Mouse (Mus musculus): ENCODE measurements around the gene Sh3bp2. TPM values are rescaled to one million over a fixed set of nuclear protein-coding genes. Genes with fewer than 3 reads are reported as not detected.

Sh3bp2 gene
- 5.0 and 12.4 TPM in 2 replicates for polyA plus RNA-seq (2012; rRNA removed)

DNA sequence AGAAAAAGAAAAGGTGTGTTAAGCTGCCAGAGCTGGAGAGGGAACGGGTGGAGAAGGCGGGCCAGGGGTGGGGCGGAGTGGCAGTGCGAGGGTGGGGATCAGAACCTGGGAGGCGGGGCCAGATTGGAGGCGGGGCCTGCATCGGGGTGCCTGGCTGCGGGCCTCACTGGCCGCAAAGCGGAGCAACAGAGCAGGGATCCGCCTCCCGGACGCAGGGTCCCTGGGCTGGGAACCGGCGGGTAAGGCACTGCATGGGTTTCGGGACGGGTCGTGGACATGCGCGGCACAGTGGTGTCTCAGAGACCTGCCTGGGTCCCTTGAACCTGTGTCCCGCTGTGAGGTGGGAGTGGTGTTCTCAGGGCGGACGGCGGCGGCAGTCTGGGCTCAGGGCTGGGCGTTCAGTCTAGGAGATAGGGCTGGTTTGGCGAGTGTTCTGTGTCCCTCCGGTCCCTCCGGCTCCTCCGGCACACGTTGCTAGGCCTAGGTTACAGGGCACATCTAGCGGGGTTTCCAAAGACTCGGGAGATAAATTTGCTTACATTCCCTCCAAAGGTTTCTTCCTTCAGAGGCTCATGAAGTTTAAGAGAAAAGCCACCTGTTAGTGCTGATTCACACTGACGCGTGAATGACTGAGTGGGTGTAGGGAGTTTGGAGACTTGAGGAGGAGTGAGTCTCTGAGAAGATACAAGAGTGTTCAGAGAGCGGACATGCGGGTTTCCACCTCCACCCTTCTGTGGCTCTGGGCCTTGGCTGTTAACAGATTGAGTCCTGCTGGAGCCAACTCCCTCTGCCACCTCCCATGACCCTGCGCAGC lies at the start of gene Sh3bp2:
Gene Sh3bp2 (plus strand): TSS at position 176 of the 814 bp plus-strand sequence.
- Histone ChIP-seq H3K27me3 (ENCODE audit: control insufficient read depth, insufficient read depth, low read length) (no peaks in the 10 kb centered on the region), H3K36me3 (ENCODE audit: control insufficient read depth, insufficient read depth, low read length) (no peaks in the 10 kb centered on the region), H3K27ac (ENCODE audit: insufficient read depth, low read depth, low read length) (peak within 1 kb of the TSS; percentile 17), H3K4me3 (ENCODE audit: low read depth, low read length) (peak within 1 kb of the TSS; percentile 76), H3K4me1 (ENCODE audit: control insufficient read depth, insufficient read depth, insufficient read length, low read length) (peaks cover 40% of the 10 kb centered on the region)
- TF ChIP-seq CTCF (IDR thresholded peaks at IDR 0.05; ENCODE audit: extremely low read depth, insufficient read length, insufficient replicate concordance, low read depth, low read length) (no peak), POLR2A (IDR thresholded peaks at IDR 0.05; ENCODE audit: low read depth, low read length) (peak; percentile 86; the same call in 1 of the 2 replicates)
- WGBS = 3% methylated on average over 38 of the region's 38 CpGs

DNA sequence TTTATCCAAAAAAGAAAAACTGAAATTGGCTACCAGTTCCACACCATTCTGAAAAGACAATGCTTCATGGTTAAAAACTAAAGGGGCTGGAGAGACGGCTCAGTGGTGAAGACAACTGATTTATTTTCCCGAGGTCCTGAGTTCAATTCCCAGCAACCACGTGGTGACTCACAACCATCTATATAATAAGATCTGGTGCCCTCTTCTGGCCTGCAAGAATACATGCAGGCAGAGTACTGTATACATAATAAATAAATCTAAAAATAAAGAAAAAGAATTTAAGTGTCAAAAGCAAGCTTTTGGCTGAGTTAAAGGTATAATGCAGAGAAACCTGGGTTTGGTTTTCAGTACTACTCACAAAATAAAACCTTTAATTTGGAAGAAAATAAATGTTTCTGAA lies 44.7 kb upstream of the Sh3bp2 start:
- Histone ChIP-seq H3K27ac (ENCODE audit: insufficient read depth, low read depth, low read length) (no peak overlapping the region), H3K27me3 (ENCODE audit: control insufficient read depth, insufficient read depth, low read length) (no peaks in the 10 kb centered on the region), H3K4me1 (ENCODE audit: control insufficient read depth, insufficient read depth, insufficient read length, low read length) (no peaks in the 10 kb centered on the region), H3K36me3 (ENCODE audit: control insufficient read depth, insufficient read depth, low read length) (peaks cover 25% of the 10 kb centered on the region), H3K4me3 (ENCODE audit: low read depth, low read length) (no peak overlapping the region)
- TF ChIP-seq CTCF (IDR thresholded peaks at IDR 0.05; ENCODE audit: extremely low read depth, insufficient read length, insufficient replicate concordance, low read depth, low read length) = no peak
- TF ChIP-seq POLR2A (IDR thresholded peaks at IDR 0.05; ENCODE audit: low read depth, low read length) = no peak
- 79% methylated on average over 3 of the region's 3 CpGs for WGBS

DNA sequence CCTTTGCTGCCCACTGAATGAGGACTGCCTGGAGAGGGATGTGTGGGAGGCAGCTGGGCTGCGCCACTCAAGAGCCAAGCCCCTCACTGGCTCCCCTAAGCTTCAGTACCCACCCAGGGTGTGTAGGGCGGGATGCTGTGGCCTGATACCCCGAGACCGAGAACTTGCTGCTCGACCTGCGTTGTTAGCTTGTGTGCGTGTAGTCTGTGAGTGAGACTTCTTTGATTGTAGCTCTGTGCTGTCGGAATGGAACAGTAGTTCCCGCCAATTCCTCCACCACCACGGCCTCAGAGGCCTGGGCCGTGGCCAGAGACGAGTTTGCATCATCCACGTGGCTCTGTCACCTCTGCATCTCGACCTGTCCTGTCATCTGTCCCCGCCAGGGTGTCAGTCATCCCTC lies 39.9 kb upstream of the Sh3bp2 start:
- whole genome bisulfite sequencing = 89% methylated on average over 15 of the region's 15 CpGs

DNA sequence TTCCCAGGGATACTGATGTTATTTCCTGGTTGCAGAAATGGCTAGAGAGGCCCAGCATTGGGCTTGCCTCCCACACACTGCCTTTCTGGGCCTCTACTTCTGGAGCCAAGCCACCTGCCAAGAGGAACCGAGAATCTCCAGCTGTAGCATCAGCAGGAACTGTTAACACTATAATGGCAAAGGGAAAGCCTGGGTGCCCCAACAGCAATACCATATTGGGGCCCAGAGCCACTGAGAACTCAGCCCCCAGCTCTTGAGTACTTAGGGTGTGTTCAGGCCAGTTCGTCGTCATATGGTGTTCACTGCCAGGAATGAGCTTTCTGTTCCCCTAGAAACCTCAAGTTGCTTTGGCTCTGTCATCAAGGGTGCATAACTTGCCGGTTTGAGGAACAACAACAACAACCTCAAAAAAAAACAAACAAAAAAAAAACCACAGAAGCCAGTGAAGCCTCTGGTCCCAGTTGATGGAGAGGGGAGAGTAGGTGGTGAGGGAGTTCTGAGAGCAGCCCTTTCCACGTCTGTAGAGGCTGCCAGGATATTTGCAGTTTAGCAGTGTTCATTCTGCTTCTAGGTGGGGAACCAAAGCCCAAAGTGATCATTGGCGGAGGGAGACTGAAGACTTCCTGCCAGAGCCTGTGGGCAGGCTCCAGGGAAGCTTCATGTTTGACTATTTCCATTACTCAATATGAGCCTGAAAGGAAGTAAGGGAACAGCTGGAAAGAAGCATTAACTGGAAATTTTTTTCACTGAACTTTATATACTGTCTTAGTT lies 38.1 kb upstream of the Sh3bp2 start:
- H3K36me3 ChIP-seq (ENCODE audit: control insufficient read depth, insufficient read depth, low read length) = peaks cover 6% of the 10 kb centered on the region; the same call in 1 of the 2 replicates
- TF ChIP-seq CTCF (IDR thresholded peaks at IDR 0.05; ENCODE audit: extremely low read depth, insufficient read length, insufficient replicate concordance, low read depth, low read length) (no peak), POLR2A (IDR thresholded peaks at IDR 0.05; ENCODE audit: low read depth, low read length) (no peak)
- no peaks in the 10 kb centered on the region for H3K4me1 ChIP-seq (ENCODE audit: control insufficient read depth, insufficient read depth, insufficient read length, low read length)
- 62% methylated on average over 6 of the region's 6 CpGs for WGBS
- no peak overlapping the region for H3K27ac ChIP-seq (ENCODE audit: insufficient read depth, low read depth, low read length)
- H3K4me3 ChIP-seq (ENCODE audit: low read depth, low read length) = no peak overlapping the region
- no peaks in the 10 kb centered on the region for H3K27me3 ChIP-seq (ENCODE audit: control insufficient read depth, insufficient read depth, low read length)

More for the DNA sequence above, 39.9 kb upstream of the Sh3bp2 start:
- no peak overlapping the region for H3K27ac ChIP-seq (ENCODE audit: insufficient read depth, low read depth, low read length)
- no peak overlapping the region for H3K4me3 ChIP-seq (ENCODE audit: low read depth, low read length)
- peaks cover 8% of the 10 kb centered on the region; the same call in 1 of the 2 replicates for H3K36me3 ChIP-seq (ENCODE audit: control insufficient read depth, insufficient read depth, low read length)
- H3K27me3 ChIP-seq (ENCODE audit: control insufficient read depth, insufficient read depth, low read length) = no peaks in the 10 kb centered on the region
- TF ChIP-seq CTCF (IDR thresholded peaks at IDR 0.05; ENCODE audit: extremely low read depth, insufficient read length, insufficient replicate concordance, low read depth, low read length) (no peak), POLR2A (IDR thresholded peaks at IDR 0.05; ENCODE audit: low read depth, low read length) (no peak)
- H3K4me1 ChIP-seq (ENCODE audit: control insufficient read depth, insufficient read depth, insufficient read length, low read length) = no peaks in the 10 kb centered on the region

DNA sequence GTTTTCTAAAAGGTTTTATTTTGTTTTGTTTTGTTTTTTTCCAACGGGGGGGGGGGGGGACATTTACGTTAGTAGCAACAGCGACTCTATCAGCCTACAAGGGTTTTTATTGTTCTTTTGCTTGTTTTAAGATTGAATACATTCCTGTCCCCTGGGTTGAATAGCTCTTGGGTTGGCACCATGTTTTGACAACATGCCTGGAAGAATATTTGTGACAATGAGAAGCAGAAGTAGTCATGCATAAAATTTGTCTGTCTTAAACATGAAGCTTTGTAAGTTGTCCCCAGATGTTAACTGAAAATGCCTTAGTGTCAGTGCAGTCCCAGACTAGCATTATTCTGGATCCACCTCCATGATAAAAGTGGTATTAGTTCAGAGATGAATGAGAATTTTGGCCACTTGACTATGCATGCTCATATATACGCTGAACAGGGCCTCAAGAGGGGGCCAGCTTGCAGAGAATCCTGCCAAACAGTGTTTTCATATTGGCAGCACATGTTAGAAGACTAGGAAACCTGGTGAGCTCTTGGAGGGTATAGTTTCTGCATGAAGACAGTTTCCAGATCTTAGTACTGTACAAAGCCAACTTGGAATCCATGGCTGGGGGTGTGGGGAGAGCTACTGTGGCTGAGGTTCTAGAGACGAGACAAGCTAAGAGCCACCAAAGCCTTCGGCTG lies 36.8 kb upstream of the Sh3bp2 start:
- H3K4me1 ChIP-seq (ENCODE audit: control insufficient read depth, insufficient read depth, insufficient read length, low read length) = no peaks in the 10 kb centered on the region
- no peaks in the 10 kb centered on the region for H3K27me3 ChIP-seq (ENCODE audit: control insufficient read depth, insufficient read depth, low read length)
- no peak overlapping the region for H3K27ac ChIP-seq (ENCODE audit: insufficient read depth, low read depth, low read length)
- WGBS = 79% methylated on average over 6 of the region's 6 CpGs
- H3K36me3 ChIP-seq (ENCODE audit: control insufficient read depth, insufficient read depth, low read length) = peaks cover 6% of the 10 kb centered on the region; the same call in 1 of the 2 replicates
- H3K4me3 ChIP-seq (ENCODE audit: low read depth, low read length) = no peak overlapping the region
- TF ChIP-seq CTCF (IDR thresholded peaks at IDR 0.05; ENCODE audit: extremely low read depth, insufficient read length, insufficient replicate concordance, low read depth, low read length) (no peak), POLR2A (IDR thresholded peaks at IDR 0.05; ENCODE audit: low read depth, low read length) (no peak)

DNA sequence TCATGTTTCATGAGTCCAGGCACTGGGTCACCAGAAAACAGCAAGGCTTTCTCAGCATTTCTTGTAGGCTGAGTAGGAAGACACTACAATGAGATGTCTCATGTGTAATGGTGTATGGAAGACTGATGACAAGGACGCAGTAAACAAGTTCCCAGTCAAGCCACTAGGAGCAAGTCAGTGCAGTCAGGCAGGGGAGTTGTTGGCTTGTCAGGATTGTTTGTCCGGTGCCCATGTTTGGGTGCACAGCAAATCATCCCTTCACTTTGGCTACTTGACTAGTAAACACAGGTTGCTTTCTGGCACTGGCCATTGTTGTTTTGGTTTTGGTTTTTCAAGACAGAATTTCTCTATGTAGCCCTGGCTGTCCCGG lies 36.2 kb upstream of the Sh3bp2 start:
- Histone ChIP-seq H3K4me3 (ENCODE audit: low read depth, low read length) (no peak overlapping the region), H3K36me3 (ENCODE audit: control insufficient read depth, insufficient read depth, low read length) (peaks cover 6% of the 10 kb centered on the region; the same call in 1 of the 2 replicates), H3K27me3 (ENCODE audit: control insufficient read depth, insufficient read depth, low read length) (no peaks in the 10 kb centered on the region), H3K27ac (ENCODE audit: insufficient read depth, low read depth, low read length) (no peak overlapping the region), H3K4me1 (ENCODE audit: control insufficient read depth, insufficient read depth, insufficient read length, low read length) (no peaks in the 10 kb centered on the region)
- TF ChIP-seq CTCF (IDR thresholded peaks at IDR 0.05; ENCODE audit: extremely low read depth, insufficient read length, insufficient replicate concordance, low read depth, low read length) (no peak), POLR2A (IDR thresholded peaks at IDR 0.05; ENCODE audit: low read depth, low read length) (no peak)
- WGBS = 90% methylated on average over 3 of the region's 3 CpGs

All from small intestine, adult 2 months (tissue).